Mouse (Mus musculus): Measurements from ENCODE around the gene Mtg2.

Gene Mtg2

DNA sequence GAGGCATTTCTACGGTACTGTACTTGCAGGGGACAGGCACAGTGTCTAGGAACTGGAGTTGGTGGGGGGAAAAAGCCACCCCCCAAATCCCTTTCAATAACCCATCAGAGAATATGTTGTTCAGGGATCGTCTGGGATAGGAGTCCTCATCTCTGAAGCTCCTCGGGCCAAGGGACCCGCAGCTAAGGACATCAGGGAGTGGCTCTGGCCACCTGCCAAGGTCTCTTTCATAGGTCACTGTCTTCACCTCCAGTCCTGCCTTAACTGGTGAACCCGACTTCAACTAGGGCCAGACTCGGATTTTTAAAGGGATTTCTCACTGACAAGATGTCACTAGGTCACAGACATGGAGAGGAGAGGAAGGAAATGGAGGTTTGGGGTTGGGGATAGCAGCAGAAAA, 37.9 kb downstream of the Mtg2 start:
- ChIA-PET CTCF (interaction anchor here (0.6 to 4.0 kb wide), 10 partner anchors 27 to 1811 kb away, joined by 3 to 12 read pairs (median 4); partner anchors contain the start of gene Adrm1 (in 1 of the 4)), POLR2A (interaction anchor here in 3 of 4 experiments (0.6 to 2.8 kb wide), 8 partner anchors 9 to 73 kb away, joined by 3 to 17 read pairs (median 7); partner anchors contain the start of gene Osbpl2 (in 2 of the 3))

DNA sequence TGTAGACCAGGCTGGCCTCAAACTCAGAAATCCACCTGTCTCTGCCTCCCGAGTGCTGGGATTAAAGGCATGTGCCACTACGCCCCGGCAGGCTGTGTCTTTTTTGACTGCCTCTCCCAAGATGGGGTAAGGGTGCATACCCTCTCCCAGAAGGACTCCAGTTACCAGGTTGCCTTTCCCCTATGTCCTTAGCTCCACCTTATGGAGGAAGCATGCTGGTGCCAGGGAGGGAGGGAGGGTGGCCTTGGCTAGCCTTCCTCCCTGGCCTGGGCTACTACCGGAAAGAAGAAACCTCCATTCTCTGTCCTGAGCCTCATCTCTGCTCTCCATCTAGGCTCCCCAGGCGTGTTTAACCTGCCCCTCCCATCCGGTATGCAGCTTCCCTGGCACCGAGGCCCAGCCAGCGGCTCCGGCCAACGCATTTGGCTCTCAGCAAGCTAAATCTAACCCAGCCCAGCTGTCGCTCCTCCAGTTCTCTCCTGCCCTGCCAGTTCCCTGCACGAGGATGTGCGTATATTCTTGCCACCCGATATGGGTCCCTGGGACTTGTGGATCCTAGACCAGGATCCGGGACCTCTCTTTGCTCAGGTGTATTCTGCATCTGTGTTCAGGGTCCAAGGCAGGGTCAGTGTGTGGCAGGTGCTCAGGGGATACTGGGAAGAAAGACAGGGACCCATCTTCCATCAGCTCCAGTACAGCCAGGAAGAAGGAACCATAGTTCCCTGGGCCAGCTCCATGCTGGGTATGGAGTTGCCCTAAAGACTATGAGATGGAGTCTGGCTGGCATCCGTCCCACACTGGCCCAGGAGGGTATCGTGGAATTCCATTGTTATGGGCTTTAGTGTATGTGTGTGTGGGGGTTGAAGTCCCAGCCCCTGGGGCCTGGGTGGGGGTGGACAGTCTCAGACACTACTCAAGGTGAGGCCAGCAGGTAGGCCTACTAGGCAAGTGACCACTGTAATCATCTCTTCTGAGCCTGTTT, 43.8 kb downstream of the Mtg2 start:
- ChIA-PET CTCF (interaction anchor here in 2 of 4 experiments (0.5 to 1.2 kb wide), 7 partner anchors 63 to 433 kb away, joined by 3 to 6 read pairs (median 4); partner anchors contain the start of genes Lsm14b (in 1 of the 2), Psma7 (in 1 of the 2) and Ss18l1 (in 1 of the 2)), POLR2A (interaction anchor here in 3 of 4 experiments (0.5 to 8.9 kb wide), 10 partner anchors 9 to 321 kb away, joined by 3 to 102 read pairs (median 5); partner anchors contain the start of genes Hrh3 (in 2 of the 3), Psma7 (in 1 of the 3), Rps21 (in 1 of the 3) and Ss18l1 (in 1 of the 3))

DNA sequence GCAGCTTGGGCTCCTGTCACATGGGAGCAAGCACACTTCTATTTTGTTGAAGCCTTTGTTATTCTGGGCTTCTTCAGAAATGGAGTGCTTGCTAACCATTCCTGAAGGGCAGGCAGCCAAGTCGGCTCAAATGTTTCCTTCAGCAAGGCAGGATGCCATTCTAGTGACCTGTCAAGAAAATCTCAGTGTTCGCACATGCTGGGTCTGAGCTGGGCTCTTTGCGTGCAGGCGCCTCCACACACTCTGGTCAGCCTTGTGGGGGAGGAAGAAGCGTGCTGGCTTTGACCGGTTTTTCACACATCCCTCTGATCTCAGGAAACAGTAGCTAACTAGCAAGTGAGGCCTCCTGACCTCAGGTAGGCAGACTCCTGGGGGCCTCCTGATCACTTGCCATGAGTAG, 44.9 kb downstream of the Mtg2 start:
- ChIA-PET CTCF (interaction anchor here in 3 of 4 experiments (0.6 to 1.4 kb wide), 6 partner anchors 11 to 93 kb away, joined by 3 to 4 read pairs (median 3); partner anchors contain the start of gene Hrh3 (in 1 of the 3)), POLR2A (interaction anchor here in 3 of 4 experiments (0.6 to 8.9 kb wide), 10 partner anchors 9 to 1649 kb away, joined by 3 to 102 read pairs (median 4); partner anchors contain the start of genes Hrh3 (in 2 of the 3), Mtg2 (in 1 of the 3), Psma7 (in 1 of the 3) and Rps21 (in 1 of the 3))

DNA sequence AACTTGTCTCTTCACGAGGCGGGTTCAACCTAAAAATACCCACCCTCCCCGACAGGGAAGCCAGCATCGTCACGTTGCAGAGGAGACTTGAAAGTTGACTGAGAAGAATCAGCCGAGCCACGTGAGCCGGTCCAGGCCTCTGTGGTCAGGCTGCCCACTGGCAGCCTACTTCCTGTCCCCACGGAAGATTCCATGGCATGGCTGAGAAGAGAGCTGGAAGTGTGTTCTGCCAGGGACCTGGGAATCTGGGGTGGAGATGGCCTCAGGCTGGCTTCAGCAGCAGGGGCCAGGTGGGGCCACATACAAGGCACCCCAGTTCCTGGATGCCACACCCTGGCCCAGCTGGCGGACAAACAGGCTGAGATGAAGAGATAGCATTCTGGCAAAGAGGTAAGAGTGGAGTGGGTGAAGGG, 45.7 kb downstream of the Mtg2 start:
- ChIA-PET POLR2A (interaction anchor here in 2 of 4 experiments (0.7 to 8.9 kb wide), 8 partner anchors 14 to 141 kb away, joined by 3 to 102 read pairs (median 4); partner anchors contain the start of genes Hrh3 (in 2 of the 2), Mtg2 (in 1 of the 2) and Rps21 (in 1 of the 2)), CTCF (interaction anchor here in 3 of 4 experiments (0.6 to 1.8 kb wide), 5 partner anchors 9 to 92 kb away, joined by 3 to 6 read pairs (median 3); partner anchors contain the start of gene Hrh3 (in 1 of the 3))

DNA sequence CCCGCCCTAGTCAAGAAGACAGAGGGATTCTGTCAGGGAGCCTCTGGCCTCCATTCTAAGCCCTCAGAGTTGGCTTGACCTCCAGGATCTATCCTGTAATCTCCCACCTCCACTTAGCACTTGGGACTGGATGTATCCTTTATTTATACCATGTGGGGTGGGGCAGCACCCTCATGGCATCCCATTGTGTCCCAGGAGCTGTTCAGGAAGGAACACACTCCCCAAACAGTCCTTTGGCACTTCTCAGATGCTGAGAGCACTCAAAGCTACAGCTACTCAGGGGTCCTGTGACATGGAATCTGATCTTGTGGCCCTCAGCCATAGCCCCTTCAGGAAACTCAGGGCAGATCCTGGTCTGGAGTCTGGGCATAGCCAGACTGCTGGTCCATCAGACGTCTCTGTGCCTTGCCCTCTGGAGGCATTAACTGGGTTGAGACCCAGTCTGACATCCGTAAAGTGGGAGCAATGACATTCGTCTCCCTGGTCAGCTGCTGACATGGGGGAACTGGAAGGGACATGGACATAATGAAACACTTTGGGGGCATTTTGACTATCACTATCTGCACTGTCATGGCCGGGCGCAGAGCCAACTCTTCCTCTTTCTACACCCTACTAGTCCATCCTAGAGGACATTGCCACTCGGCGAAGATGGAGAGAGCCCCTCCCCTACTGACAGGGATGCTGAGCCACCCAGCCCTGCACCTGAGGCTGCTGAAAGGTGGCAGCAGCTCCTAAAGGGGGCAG, 46.5 kb downstream of the Mtg2 start:
- POLR2A ChIA-PET = interaction anchor here (0.6 to 8.9 kb wide), 28 partner anchors 7 to 176 kb away, joined by 3 to 102 read pairs (median 4); partner anchors contain the start of genes Rps21 (in 3 of the 4), Hrh3 (in 2 of the 4), Mtg2 (in 2 of the 4) and Lsm14b (in 1 of the 4)
- CTCF ChIA-PET = interaction anchor here in 3 of 4 experiments (0.8 to 1.8 kb wide), 8 partner anchors 10 to 134 kb away, joined by 3 to 6 read pairs (median 4); partner anchors contain the start of genes Adrm1 (in 1 of the 3) and Hrh3 (in 1 of the 3)

DNA sequence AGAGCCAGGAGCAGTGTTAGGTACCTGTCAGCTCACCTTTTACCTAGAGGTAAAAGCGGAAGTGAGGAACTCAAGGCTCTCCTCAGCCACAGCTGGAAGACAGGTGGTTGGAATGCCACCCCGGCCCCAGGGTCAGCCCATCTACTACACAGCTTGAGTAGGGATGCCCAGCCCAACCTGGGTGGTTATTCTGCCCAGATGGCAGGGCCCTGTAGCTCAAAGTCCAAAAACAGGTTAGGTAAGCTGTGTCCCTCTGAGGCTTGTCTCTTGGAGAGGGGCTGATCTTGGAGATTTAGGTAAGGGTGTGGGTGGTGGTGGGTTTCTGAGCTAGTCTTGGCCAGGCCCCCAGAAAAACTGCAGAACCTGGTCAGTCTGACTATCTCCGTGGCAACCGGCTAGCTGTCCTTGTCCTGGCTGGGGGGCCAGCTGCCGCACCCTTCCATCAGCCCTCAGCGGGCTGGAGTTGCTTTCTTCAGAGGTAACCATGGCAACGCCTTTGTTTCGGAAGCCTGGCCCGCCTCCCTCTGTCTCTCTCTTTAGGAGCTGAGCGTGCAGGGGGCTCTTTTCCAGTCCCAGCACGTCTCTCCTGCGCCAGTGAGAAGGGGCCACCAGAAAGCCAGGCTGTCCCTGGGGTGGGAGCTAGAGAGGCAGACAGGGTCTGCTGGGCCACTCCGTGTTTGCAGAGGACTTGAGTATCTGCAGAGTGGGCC, 47.3 kb downstream of the Mtg2 start:
- POLR2A ChIA-PET = interaction anchor here (0.6 to 8.9 kb wide), 45 partner anchors 8 to 476 kb away, joined by 3 to 102 read pairs (median 4); partner anchors contain the start of genes Rps21 (in 3 of the 4), Hrh3 (in 2 of the 4), Mtg2 (in 2 of the 4) and Psma7 (in 2 of the 4)
- CTCF ChIA-PET = interaction anchor here in 2 of 4 experiments (1.0 to 1.8 kb wide), 7 partner anchors 11 to 134 kb away, joined by 3 to 5 read pairs (median 4); partner anchors contain the start of gene Adrm1 (in 1 of the 2)

DNA sequence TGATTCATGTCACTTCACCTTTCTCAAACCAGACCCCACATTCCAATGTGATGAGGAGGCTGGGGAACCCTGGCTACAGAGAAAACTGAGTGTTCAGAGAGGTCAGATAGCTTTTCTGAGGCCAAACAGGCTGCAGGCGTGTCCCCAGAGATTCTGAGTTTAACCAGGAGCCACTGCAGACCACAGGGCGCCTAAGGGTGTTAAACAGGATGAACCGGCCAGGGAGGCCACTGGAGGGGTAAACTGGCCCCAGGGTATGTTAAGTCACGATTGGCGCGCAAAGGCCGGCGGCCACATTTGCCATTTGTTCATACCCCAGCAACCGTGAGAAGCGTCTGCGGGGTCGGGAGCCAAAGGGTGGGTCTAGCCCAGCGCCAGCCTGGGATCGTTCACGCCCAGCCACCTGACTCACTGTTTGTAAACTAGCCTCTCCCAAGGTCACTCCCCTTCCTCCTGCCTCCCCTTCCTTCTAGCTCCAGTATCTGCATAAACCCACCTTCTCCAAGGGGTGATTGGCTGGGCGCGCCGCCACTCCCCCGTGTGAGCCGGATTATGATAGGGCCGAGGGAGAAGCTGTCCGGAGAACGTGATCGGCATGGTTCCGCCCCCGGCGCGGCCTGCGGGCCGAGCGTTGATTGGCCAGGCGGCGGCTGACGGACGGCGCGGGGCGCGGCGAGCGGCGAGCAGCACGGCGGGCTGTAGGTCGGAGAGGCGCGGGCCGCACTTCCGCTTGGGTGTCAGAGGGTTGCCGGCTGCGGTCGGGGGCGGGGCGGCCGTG, 48.5 kb downstream of the Mtg2 start, which contains the start of gene Osbpl2:
TSS of gene Osbpl2 (plus strand) at position 646 of the 778 bp plus-strand sequence.
- CTCF ChIA-PET = interaction anchor here in 2 of 4 experiments (0.6 to 1.6 kb wide), 10 partner anchors 13 to 375 kb away, joined by 3 to 5 read pairs (median 4); partner anchors contain the start of genes Adrm1 (in 1 of the 2) and Hrh3 (in 1 of the 2)
- POLR2A ChIA-PET = interaction anchor here (0.5 to 8.9 kb wide), 61 partner anchors 9 to 1068 kb away, joined by 3 to 102 read pairs (median 4); partner anchors contain the start of genes Mtg2 (in 3 of the 4), Psma7 (in 3 of the 4), Rps21 (in 3 of the 4) and Ss18l1 (in 3 of the 4)

DNA sequence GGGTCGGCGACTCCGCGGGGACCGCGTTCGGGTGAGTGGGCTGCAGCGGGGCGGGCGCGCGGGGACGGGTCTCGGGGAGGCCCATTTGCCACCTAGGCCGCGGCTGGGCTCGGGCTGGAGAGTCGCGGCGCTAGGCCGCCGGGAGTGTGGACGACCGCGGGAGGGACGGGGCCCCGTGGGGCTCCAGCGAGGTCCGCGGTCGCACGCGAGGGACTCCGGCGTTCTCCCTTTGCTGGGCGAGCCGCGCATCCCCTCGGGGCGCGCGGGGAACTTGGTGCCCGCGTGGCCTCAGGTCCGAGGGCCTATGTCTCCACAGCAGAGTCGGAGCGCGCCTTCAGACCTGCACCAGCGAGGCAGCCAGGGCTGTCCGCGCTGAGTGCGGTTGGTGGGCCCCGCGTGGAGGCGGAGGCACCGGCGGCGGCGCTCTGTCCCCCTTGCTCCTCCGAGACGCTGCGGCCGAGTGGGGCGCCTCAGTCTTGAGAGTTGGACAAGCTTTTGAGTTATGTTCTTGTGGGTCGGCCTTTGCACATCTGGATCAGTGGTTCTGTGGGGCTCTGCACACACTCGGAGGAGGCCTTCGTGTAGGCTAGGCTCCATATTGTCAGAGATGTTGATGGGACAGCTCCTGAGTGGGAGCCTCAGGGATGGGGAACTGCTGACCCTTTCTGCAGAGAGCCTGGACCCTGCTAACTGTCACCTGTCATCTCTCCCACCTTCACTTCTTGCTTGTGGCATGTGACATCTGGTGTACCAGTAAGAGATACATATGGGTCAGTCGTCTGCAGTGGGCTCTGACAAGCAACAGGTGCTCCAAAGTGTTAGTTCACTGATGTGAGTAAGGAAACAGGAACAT, 49.3 kb downstream of the Mtg2 start:
- ChIA-PET CTCF (interaction anchor here (0.6 to 1.6 kb wide), 11 partner anchors 12 to 374 kb away, joined by 3 to 11 read pairs (median 4); partner anchors contain the start of gene Hrh3 (in 1 of the 4)), POLR2A (interaction anchor here (0.5 to 8.9 kb wide), 57 partner anchors 8 to 1067 kb away, joined by 3 to 102 read pairs (median 4); partner anchors contain the start of genes Psma7 (in 3 of the 4), Rps21 (in 3 of the 4), Ss18l1 (in 3 of the 4) and Hrh3 (in 2 of the 4))

DNA sequence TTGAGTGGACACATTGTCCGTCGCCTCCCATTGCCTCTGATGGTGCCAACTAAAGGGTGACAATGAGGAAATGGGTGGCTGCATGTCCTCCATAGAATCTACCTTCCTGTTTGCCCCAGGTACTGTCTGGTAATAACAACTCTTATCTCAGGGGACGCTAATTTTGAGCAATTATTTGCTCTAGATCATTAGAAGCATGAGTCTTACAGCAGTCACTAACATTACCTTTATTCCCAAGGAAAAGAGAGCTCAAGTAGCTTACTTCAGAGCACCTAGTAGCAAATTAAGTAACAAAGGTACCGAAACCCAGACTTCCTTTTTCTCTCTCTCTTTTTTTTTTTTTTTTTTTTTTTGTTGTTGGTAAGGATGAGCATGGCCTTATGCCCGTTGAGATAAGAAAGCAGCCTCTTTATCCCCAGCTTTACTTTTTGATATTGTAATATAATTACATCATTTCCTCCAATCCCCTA, 49.9 kb downstream of the Mtg2 start:
- POLR2A ChIA-PET = interaction anchor here in 3 of 4 experiments (0.6 to 8.9 kb wide), 11 partner anchors 12 to 844 kb away, joined by 3 to 102 read pairs (median 7); partner anchors contain the start of genes Hrh3 (in 2 of the 3) and Rps21 (in 1 of the 3)
- CTCF ChIA-PET = interaction anchor here in 3 of 4 experiments (0.6 to 0.7 kb wide), 4 partner anchors 13 to 251 kb away, joined by 3 to 11 read pairs (median 4); no protein-coding TSS in a partner anchor

DNA sequence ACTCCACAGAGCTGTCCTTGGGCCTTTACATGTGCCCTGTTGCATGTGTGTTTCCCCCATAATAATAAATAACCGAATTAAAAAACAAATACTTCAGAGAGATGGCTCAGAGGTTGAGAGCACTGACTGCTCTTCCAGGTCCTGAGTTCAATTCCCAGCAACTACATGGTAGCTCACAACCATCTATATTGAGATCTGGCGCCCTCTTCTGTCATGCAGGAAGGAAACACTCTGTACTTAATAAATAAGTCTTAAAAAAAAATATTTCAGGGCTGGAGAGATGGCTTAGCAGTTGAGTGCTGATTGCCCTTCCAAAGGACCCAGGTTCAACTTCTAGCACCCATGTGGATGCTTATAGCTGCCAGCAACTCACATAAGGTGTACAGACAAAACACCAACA, 53.8 kb downstream of the Mtg2 start:
- CTCF ChIA-PET = interaction anchor here (0.6 to 1.4 kb wide), 4 partner anchors 27 to 82 kb away, joined by 3 to 4 read pairs (median 4); partner anchors contain the start of genes Psma7 (in 1 of the 4) and Ss18l1 (in 1 of the 4)
- POLR2A ChIA-PET = interaction anchor here in 1 of 4 experiments (1.2 kb wide), 1 partner anchor 9 kb away, joined by 3 read pairs; no protein-coding TSS in a partner anchor

DNA sequence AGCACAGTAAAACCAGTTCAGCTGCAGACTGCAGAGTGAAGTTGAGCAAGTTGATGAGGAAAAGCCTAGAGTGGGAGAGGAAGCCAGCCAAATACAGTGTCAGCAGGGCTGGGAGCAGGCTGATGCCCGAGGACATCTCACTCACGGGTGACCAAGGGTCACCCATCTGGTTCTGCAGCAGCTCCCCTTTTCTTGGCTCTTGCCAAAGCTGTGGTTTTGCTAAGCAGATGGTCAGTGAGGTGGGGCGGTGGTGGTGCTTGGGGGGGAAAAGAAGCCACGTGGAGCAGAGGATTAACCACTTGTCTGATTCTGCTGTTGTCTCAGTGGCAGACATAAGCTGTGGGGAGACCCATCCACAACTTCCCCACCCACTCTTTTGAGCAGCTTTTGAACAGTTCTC, 55.8 kb downstream of the Mtg2 start:
- ChIA-PET POLR2A (interaction anchor here in 2 of 4 experiments (1.2 to 3.2 kb wide), 4 partner anchors 8 to 131 kb away, joined by 3 to 14 read pairs (median 6); partner anchors contain the start of genes Rps21 (in 2 of the 2), Osbpl2 (in 1 of the 2), Psma7 (in 1 of the 2) and Ss18l1 (in 1 of the 2)), CTCF (interaction anchor here in 1 of 4 experiments (0.6 to 2.5 kb wide), 2 partner anchors 10 to 205 kb away, joined by 3 to 6 read pairs; no protein-coding TSS in a partner anchor)

DNA sequence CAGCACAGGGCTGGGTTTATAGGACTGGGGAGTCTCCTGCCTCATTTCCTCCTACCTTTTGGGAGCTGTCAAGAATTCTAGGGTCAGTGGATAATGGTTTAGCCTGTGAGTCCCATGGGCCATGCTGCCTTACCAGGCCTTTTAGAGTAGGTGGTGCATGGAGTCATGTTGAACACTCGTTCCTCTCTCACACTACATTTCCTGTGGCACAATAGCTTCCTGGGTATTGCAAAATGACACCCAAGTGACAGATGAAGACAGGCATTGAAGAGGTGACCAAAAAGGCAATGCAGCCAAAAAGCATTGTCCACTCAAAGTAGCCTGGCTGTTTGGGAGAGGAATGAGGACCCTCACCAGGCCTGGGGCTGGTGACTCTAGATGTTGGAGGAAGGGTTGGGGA, 57.3 kb downstream of the Mtg2 start:
- POLR2A ChIA-PET = interaction anchor here in 3 of 4 experiments (0.7 to 3.2 kb wide), 5 partner anchors 9 to 130 kb away, joined by 4 to 14 read pairs (median 5); partner anchors contain the start of genes Osbpl2 (in 2 of the 3) and Rps21 (in 1 of the 3)

DNA sequence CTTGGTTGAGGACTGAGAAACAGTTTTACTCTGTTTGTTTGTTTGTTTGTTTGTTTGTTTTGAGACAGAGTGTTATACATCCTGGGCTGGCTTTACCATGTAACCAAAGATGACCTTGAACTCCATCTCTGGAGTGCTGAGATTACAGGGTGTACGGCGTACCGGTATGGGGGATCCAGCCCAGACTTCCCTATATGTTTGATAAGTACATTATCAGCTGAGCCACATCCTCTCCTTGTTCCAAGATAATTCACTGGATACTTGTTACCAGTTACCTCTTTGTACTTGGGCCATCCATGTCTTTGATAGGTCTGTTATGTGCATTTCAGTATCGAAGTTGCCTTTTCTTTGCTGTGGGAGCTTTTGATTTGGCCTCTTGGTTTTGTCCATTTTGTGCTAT, 62.8 kb downstream of the Mtg2 start:
- POLR2A ChIA-PET = interaction anchor here in 2 of 4 experiments (1.0 to 2.2 kb wide), 3 partner anchors 24 to 228 kb away, joined by 3 to 4 read pairs (median 3); no protein-coding TSS in a partner anchor
- CTCF ChIA-PET = interaction anchor here in 2 of 4 experiments (0.6 to 1.3 kb wide), 2 partner anchors 118 to 189 kb away, joined by 3 to 4 read pairs; no protein-coding TSS in a partner anchor

More for the DNA sequence above, 57.3 kb downstream of the Mtg2 start:
- CTCF ChIA-PET = interaction anchor here in 1 of 4 experiments (0.8 to 2.5 kb wide), 2 partner anchors 8 to 77 kb away, joined by 3 to 6 read pairs; no protein-coding TSS in a partner anchor
